Mouse (Mus musculus): ENCODE measurements around the gene Olfr449.

- TF ChIP-seq POLR2A (IDR thresholded peaks at IDR 0.05; ENCODE audit: extremely low read depth, insufficient read depth, low read length) (no peak), CTCF (IDR thresholded peaks at IDR 0.05; ENCODE audit: extremely low read depth, insufficient read depth, low read length) (no peak)
Measured at GRCm38 (mm10) chr6:42811639-42812038, 22.5 kb upstream of the Olfr449 start, which contains the start of gene Olfr450.
